Mouse (Mus musculus) retina, embryonic 14.5 days (tissue): Measurements from ENCODE around the gene Olfr137.

Experiments used
- DNase-seq: peaks from one replicate; pipeline ENCODE4 v3.0.0-alpha.2; 2015; ENCODE audit warnings: low spot score

Olfr137 gene

GRCm38 (mm10) chr17:38307470-38307869 is at the start of gene Olfr137:
Olfr137 (minus strand) TSS chr17:38307570.
- DNase-seq = no peak

- no peak for DNase-seq
Measured at GRCm38 (mm10) chr17:38329531-38329930, 22.2 kb upstream of the Olfr137 start, which contains the start of gene Olfr136. Olfr136 (plus strand) TSS chr17:38329831.

- no peak for DNase-seq
Measured at GRCm38 (mm10) chr17:38260735-38261134, 46.6 kb downstream of the Olfr137 start, which contains the start of gene Olfr138. Olfr138 (plus strand) TSS chr17:38261035.
